Mouse (Mus musculus) lung, adult 2 months (tissue): ENCODE data around the gene Rnf216. TPM values are rescaled to one million over a fixed set of nuclear protein-coding genes. Genes with fewer than 3 reads are reported as not detected.
A peak's percentile ranks its signal among the peaks of the same experiment; 100 is the strongest.
"Not testable (repeated sequence)": the region's sequence is repeated elsewhere in the genome, so short reads cannot be mapped to it uniquely, and the experiment has no call there.

ENCODE experiments used
- DNase-seq: peaks from one replicate; pipeline ENCODE4 v3.0.0; 2022
- H3K4me1 ChIP-seq: fragments of 200-500 bp; 2 replicates; pipeline ENCODE4 v1.6.1; 2011; ENCODE audit warnings: low read length; ENCODE audit not compliant: control insufficient read depth, insufficient read depth
- H3K4me3 ChIP-seq: fragments of 200-500 bp; replicated peaks from 2 replicates; pipeline ENCODE3; 2011; ENCODE audit warnings: low read depth, mild to moderate bottlenecking, control low read depth, low read length; ENCODE audit errors: extremely low read depth
- CTCF ChIP-seq: fragments of 200-500 bp; IDR thresholded peaks from 2 replicates; pipeline ENCODE4 v1.5.1; 2011; ENCODE audit warnings: mild to moderate bottlenecking, low read length, control low read depth; ENCODE audit not compliant: insufficient read depth
- POLR2A ChIP-seq: fragments of 200-500 bp; IDR thresholded peaks from 2 replicates; pipeline ENCODE4 v1.6.1; 2011; ENCODE audit warnings: low read depth, mild to moderate bottlenecking, control low read depth, low read length, borderline replicate concordance; ENCODE audit errors: extremely low read depth
- WGBS: fragments of 180-500 bp; shearing (Covaris S2); methylation state at CpG from one replicate; pipeline ENCODE4 v1.1.7; 2018; 5-methylcytosine and 5-hydroxymethylcytosine counted together
- polyA plus RNA-seq: library from polyadenylated mRNA; depleted of rRNA; stranded (reverse); fragments of >200 nt; gene quantifications from 2 replicates; pipeline ENCODE4 v1.2.3, GENCODE M21; 2012; rRNA removed

Rnf216 gene
- polyA plus RNA-seq: 27.7 and 29.8 TPM in 2 replicates

GRCm38 (mm10) chr5:143112281-143113246 lies at the start of gene Rnf216:
TSS of gene Rnf216 (minus strand) at chr5:143112994.
- peak; percentile 92 for DNase-seq

GRCm38 (mm10) chr5:143155534-143155933 lies 42.7 kb upstream of the Rnf216 start:
- no peaks in the 10 kb centered on the region for H3K4me1 ChIP-seq
- TF ChIP-seq CTCF (no peak), POLR2A (no peak)
- 89% methylated on average over 3 of the region's 3 CpGs for WGBS
- no peak overlapping the region for H3K4me3 ChIP-seq
- DNase-seq: no peak

More at GRCm38 (mm10) chr5:143112281-143113246, at the start of gene Rnf216:
- Histone ChIP-seq H3K4me1 (peaks cover 6% of the 10 kb centered on the region; the same call in 1 of the 2 replicates), H3K4me3 (peak within 1 kb of the TSS; percentile 87)
- WGBS: 1% methylated on average over 110 of the region's 110 CpGs
- TF ChIP-seq CTCF: peak; percentile 64
- TF ChIP-seq POLR2A: peak; percentile 84

DNA sequence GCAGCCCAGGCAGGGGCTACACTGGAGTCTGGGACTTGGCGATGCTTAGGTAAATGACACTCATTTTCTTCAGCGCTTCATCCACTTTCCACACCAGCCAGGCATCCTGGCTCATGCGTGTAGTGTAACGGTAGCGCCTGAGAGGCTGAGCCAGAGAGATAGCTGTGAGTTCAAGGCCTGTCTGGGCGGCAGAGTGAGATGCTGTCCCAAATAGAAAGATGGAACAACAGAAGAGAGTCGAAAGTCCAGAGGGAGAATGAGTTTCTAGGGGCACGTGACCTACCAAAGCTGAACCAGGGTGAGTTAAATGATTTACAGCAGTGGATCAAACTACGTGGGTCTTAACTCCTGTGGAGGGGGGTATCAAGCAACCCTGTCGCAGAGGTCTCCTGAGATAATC lies 41.0 kb upstream of the Rnf216 start:
- Histone ChIP-seq H3K4me1 (no peaks in the 10 kb centered on the region), H3K4me3 (no peak overlapping the region)
- DNase-seq: no peak
- TF ChIP-seq POLR2A (no peak), CTCF (no peak)
- 77% methylated on average over 10 of the region's 10 CpGs for WGBS

GRCm38 (mm10) chr5:143150044-143150443 lies 37.2 kb upstream of the Rnf216 start:
- no peak for TF ChIP-seq POLR2A
- no peak for TF ChIP-seq CTCF
- WGBS: 81% methylated on average over 2 of the region's 2 CpGs
- Histone ChIP-seq H3K4me1 (no peaks in the 10 kb centered on the region), H3K4me3 (no peak overlapping the region)
- no peak for DNase-seq

DNA sequence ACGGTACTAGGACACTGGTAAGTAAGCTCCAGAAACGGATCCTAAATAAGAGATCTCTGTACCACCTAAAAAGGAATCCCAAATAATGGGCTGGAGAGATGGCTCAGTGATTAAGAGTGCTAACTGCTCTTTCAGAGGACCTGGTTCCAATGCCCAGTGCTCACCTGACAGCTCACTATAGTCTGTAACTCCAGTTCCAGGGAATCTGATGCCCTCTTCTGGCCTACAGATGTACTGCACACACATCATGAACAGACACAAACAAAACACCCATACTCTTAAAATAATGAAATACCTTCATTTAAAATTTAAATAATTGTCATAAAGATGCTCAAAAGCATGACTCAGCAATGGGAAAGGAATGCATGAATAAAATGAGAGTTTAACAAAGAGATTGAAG lies 36.7 kb upstream of the Rnf216 start:
- WGBS: 92% methylated on average over 2 of the region's 2 CpGs
- no peak for TF ChIP-seq POLR2A
- no peak for TF ChIP-seq CTCF
- no peak for DNase-seq
- H3K4me1 ChIP-seq: no peaks in the 10 kb centered on the region
- no peak overlapping the region for H3K4me3 ChIP-seq

DNA sequence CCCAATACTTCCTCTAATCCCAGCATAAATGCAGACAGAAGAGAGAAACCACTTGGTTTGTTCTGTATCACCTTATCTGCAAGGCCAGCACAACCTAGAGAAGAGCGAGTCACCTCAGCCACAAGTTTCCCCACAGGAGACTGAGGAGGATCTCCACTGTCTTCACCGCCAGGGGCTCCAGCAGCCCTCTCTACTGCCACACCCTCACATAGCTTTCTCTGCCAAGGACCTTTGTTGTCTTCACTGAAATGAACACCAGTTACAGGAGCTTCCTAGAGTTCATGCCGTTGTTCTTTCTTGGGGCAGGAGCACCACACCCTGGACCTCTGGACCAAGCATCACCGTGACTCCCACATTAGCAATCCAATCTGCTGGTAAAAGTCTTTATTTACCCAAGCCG lies 35.9 kb upstream of the Rnf216 start:
- TF ChIP-seq POLR2A (no peak), CTCF (no peak)
- 86% methylated on average over 5 of the region's 5 CpGs for WGBS
- no peak overlapping the region for H3K4me3 ChIP-seq
- no peak for DNase-seq
- H3K4me1 ChIP-seq: no peaks in the 10 kb centered on the region

GRCm38 (mm10) chr5:143147481-143147880 lies 34.7 kb upstream of the Rnf216 start, which contains the start of gene Olfr718-ps1:
TSS of gene Olfr718-ps1 (minus strand) at chr5:143147581.
- 72% methylated on average over 3 of the region's 3 CpGs for WGBS
- DNase-seq: no peak
- H3K4me3 ChIP-seq: no peak within 1 kb of the TSS
- TF ChIP-seq CTCF (no peak), POLR2A (no peak)
- H3K4me1 ChIP-seq: no peaks in the 10 kb centered on the region

DNA sequence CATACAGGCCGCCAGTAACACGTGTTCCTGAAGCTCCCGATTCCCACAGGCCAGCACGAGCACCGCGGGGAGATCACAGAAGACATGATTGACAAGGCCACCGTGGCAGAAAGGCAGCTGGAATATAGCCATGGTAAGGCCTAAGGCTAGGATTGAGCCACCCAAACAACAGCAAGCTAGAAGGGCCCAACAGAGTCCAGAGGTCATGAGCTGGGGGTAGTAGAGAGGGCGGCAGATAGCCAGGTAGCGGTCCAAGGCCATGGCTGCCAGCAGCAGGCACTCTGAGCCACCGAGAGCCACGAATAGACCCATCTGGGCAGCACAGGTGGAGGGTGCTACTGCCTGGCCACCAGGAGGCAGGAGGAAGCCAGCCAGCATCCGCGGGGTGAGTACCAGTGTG lies 24.8 kb upstream of the Rnf216 start:
- WGBS: 86% methylated on average over 13 of the region's 13 CpGs
- Histone ChIP-seq H3K4me1 (no peaks in the 10 kb centered on the region), H3K4me3 (no peak overlapping the region)
- no peak for TF ChIP-seq CTCF
- TF ChIP-seq POLR2A: no peak
- no peak for DNase-seq

DNA sequence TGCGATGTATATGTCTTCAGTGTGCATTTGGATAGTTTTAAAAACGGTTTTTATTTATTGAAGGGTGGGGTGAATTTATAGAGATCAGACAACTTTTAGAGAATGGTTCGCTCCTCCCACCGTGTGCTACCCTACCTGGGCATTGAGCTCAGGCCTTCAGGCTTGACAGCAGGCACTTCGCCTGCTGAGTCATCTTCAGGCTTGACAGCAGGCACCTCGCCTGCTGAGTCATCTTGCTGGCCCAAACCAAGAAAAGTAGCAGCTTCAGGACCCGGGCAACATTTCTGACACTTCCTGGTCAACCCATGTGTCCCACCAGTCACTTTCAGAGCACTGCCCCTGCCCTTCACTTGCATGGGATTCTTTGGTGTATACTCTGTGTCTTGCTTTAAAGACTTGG lies 22.2 kb upstream of the Rnf216 start:
- H3K4me1 ChIP-seq: no peaks in the 10 kb centered on the region
- no peak overlapping the region for H3K4me3 ChIP-seq
- TF ChIP-seq CTCF (no peak), POLR2A (no peak)
- 89% methylated on average over 7 of the region's 7 CpGs for WGBS
- no peak for DNase-seq

- not testable (repeated sequence) for H3K4me1 ChIP-seq, DNase-seq, H3K4me3 ChIP-seq
- 85% methylated on average over 4 of the region's 6 CpGs for WGBS
These were observed 21.6 kb upstream of the Rnf216 start for GRCm38 (mm10) chr5:143134216-143135010.
